Mouse (Mus musculus) kidney, postnatal 4 days (tissue): ENCODE results near the gene Psmd1.

Experiments
- DNase-seq, 2 experiments: peaks; one replicate each; pipeline ENCODE4 v3.0.0; 2021; ENCODE audit warnings: mixed read lengths in 2 of 2

The Psmd1 gene

GRCm38 (mm10) chr1:86160479-86160878 is 96.3 kb downstream of the Psmd1 start:
- DNase-seq, result no peak

GRCm38 (mm10) chr1:86161061-86161460 is 96.9 kb downstream of the Psmd1 start:
- DNase-seq, result no peak

GRCm38 (mm10) chr1:86174602-86175001 is 110.4 kb downstream of the Psmd1 start:
- DNase-seq, result no peak

- DNase-seq, result peak; percentile 41 to 42
Observed at GRCm38 (mm10) chr1:86176066-86176465, 111.9 kb downstream of the Psmd1 start.

GRCm38 (mm10) chr1:86178462-86179253 is 114.5 kb downstream of the Psmd1 start:
- DNase-seq, result peak; percentile 87 to 89

- no peak for DNase-seq
Observed at GRCm38 (mm10) chr1:86182004-86182709, 118.0 kb downstream of the Psmd1 start.

GRCm38 (mm10) chr1:86183577-86184263 is 119.5 kb downstream of the Psmd1 start:
- no peak for DNase-seq

GRCm38 (mm10) chr1:86186762-86187161 is 122.6 kb downstream of the Psmd1 start:
- no peak for DNase-seq

GRCm38 (mm10) chr1:86187856-86188255 is 123.7 kb downstream of the Psmd1 start:
- DNase-seq, result no peak

- DNase-seq, result no peak
Observed at GRCm38 (mm10) chr1:86188271-86188670, 124.1 kb downstream of the Psmd1 start.
